Mouse (Mus musculus) kidney, adult 2 months (tissue): ENCODE results near the gene Atxn7l3b.

ENCODE experiments used
- CTCF ChIP-seq: fragments of 200-500 bp; conservative IDR thresholded peaks from 2 replicates; pipeline ENCODE4 v1.5.1; 2011; ENCODE audit warnings: low read depth, mild to moderate bottlenecking, control low read depth, low read length, moderate library complexity, mixed read lengths; ENCODE audit not compliant: insufficient read depth, insufficient read length
- POLR2A ChIP-seq: fragments of 200-500 bp; IDR thresholded peaks from one replicate; pipeline ENCODE4 v1.6.1; 2011; ENCODE audit warnings: low read depth, low read length, control low read depth

DNA sequence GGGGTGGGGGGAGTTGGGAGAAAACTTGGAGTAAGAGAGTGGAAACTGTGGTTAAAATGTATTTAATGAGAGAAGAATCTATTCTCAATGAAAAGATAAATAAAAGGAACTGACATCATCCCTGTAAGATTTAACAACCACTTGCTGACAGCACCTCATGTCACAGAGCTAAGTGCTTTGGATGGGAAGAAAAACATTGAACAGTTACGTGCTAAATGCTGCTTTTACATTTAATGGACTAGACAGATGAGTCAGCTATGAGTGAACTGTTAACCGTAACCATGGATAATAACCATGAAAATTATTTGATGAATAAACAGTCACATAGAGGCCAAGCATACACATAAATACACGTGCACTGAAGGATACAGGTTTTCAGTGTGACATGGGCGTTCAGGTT, 48.8 kb upstream of the Atxn7l3b start:
- no peak for TF ChIP-seq POLR2A
- TF ChIP-seq CTCF, result no peak
